Mouse (Mus musculus) kidney, postnatal 10 days (tissue): ENCODE measurements at regions not wholly inside any gene's neighbourhood (a gene's known extent, or its start where the extent isn't known, plus 50 kb on each side); places are given as distances from the start of the nearest gene placed in this dataset.

Source experiments
- DNase-seq: peaks from one replicate; pipeline ENCODE4 v3.0.0; 2021; ENCODE audit warnings: mixed read lengths

DNA sequence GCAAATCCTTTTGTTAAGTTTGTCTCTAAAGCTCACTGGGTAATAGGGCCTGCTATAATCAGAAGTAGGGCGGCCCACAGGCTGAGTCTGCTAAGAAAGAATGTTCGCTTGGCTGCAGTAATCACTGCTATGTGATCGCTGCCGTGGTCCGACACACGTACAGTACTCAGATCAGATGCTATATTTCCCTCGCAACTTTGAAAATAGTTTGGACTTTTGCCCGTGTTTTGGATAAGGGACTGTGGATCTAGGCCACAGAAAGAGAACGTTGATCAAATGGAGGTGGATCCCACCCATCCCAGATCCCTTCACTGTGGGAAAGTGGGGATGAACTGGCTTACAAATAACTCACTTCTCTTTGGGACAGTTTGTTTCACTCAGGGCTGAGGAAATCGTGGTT lies 88.5 kb upstream of the Rnd3 start:
- DNase-seq: peak; percentile 8

DNA sequence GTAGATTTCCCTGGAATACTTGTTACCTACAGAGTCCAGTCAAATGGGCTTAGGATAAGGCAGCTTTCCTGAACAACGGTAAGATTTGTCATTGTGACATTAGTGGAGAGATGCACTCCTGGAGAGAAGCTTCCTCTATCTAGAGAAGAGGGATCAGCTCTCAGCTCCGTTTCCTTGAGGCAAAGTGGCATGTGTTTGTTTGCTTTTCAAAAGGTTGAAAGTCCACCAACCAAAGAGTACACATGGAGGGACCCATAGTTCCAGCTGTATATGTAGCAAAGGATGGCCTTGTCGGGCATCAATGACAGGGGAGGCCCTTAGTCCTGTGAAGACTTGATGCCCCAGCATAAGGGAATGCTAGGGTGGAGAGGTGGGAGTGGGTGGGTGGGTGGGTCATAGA lies 87.9 kb upstream of the Rnd3 start:
- no peak for DNase-seq

DNA sequence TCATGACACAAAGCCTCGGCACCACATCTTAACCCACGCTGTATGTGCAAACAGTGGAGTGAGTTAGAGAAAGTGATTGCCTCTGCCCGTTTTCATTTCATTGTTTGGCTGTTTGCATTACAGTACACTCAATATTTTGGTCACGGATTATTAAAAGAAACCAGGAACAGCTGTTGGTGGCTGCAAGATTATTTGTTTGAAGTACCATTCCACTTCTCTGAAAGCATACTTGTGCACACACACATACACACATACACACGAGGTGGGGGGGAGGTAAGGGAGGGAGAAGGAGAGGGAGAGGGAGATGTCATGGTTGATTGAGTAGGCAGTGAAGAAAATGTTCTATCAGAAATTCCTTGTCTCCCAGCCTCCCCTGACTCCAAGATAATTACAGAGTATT lies 85.5 kb upstream of the Rnd3 start:
- no peak for DNase-seq

DNA sequence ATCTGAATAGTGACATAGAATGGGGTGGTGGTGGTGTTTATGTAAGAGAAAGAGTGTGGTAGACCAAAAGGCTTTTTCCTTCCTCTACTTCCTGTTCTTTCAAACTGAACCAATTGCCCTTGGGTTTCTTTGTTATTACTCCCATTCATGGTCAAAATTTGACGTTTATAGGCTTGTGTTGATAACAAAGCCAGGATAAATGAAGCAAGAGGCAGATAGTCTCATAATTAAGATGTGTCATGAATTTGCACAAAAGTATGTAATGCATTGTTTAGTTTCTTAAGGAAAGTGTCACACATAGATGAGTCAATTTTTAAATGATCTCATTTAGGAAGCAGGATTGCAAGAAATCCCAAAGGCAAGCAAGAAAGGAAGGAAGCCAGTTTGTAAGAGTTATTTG lies 73.9 kb upstream of the Rnd3 start:
- no peak for DNase-seq

DNA sequence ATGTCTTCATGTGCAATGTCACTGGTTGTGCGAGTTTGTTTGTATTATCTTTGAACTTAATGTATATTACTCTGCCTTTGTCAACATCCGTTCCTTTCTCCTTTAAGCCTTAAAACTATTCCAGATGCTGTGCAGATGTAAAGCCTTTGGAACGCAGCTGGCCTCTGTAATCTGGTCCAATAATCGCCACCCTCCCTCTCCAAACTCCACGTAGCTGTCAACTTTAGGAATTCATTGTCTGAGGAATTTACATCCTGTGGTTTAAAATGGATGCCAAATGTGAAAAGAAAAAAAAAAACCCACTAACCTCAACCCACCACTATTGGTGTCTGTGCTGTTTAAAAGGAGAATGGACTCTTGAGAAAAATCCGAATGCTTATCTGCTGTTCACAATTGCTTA lies 70.8 kb upstream of the Rnd3 start:
- no peak for DNase-seq

DNA sequence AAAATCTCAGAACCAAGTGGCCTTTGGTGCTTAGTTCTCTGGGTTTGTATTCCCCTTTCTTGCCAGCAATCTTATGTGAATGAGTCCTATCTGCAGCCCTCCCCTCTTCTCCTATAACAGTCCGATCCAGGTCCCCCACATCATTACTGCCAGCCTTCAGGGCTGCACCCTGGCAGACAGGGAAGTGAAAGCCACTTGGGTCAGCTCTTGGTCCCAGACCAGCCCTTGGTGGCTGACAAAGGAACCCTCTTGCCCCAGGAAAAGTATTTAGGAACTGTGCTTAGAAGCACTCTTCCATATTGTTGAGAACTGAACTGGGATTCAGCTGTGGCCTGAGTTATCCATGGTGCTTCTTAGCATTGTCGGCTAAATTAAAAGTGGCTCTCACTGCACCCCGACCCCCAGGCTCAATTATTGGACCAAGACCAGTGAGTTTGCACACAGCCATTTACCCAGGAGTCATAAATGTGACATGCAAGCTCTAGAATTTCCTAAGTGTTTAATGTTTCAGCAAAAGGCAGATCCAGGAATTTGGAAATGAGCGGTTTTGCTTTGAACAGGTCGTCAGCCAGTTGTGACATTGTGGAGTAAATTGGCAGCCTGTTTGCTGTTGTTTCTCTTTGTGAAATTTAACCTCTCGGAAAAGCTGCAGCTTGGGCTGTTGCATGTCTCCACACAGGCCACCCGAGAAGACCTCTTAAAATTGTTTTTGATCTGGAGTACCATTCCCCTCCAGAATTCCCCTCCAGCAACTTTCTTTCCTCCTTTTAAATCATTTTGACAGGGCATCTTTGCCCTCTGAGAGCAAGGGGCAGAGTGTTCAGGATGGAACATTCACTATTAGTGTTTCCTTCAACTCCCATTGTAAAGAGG lies 58.5 kb upstream of the Rnd3 start:
- DNase-seq: no peak

DNA sequence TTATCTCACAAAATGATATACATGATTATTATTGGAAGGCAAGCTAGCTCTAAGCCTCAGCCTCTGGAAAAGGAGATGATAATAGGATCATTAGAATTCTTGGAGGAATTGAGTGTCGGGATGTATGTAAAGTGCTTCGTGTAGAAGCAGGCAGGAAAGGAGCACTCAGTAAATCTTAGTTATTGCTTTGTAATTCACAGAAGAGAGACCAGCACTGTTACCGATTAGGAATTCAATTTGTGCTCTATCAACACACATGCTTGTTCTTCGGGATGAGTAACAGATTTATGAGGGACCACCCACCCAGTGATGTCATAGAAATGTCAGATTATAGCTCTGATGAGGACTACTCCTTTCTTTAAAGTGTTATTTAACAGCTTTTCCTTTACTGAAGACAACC lies 57.4 kb upstream of the Rnd3 start:
- no peak for DNase-seq
